In the genomic region with DNA sequence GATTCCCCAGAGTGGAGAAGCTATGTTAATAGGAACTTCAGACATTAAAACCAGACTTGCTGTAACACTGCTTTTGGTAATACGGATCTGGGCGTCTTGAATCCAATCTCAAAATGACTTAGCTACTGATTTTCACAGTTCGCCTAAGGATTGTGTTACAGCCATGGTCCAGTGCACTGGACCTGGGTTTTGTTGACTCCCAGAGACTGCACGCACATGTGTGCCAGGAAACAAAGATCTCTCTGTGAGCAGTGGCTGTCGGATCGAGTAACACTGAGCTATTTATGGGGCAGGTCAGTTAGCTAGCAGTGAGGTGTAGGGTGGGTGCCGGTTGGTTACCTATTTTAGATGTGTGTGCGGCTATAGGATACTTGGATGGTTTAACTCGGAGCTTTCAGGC, we compare ENCODE assay signal across 21 mouse cellular contexts. TPM values are rescaled to one million over a fixed set of nuclear protein-coding genes. Genes with fewer than 3 reads are reported as not detected.
A peak's percentile ranks its signal among the peaks of the same experiment; 100 is the strongest.
DNase-seq lines count a peak whose midpoint lies in the region; ATAC-seq and TF ChIP-seq lines count a peak whose summit lies in the region.
"Had no signal": no experiment of that assay in that cellular context is flagged by ENCODE, and none has a peak within 500 bp of the region (broad histone marks: within the 10 kb centered on the region; RNA-seq: fewer than 3 reads in every experiment).

No protein-coding gene starts in this region.

- TF ChIP-seq CTCF in kidney, adult 2 months (conservative IDR thresholded peaks at IDR 0.05; ENCODE audit: insufficient read depth, insufficient read length, low read depth, low read length): no peak
- TF ChIP-seq CTCF in layer of hippocampus, adult 2 months (conservative IDR thresholded peaks at IDR 0.05): no peak

- H3K4me1 ChIP-seq in heart, embryonic 10.5 days: peaks cover 38% of the 10 kb centered on the region
- peaks cover 17% of the 10 kb centered on the region for H3K4me1 ChIP-seq in embryonic facial prominence, embryonic 13.5 days
- peaks cover 17% of the 10 kb centered on the region; the same call in 1 of the 2 replicates for H3K4me1 ChIP-seq in kidney, adult 2 months (ENCODE audit: control insufficient read depth, insufficient read depth, low read length)
- peaks cover 16% of the 10 kb centered on the region for H3K4me1 ChIP-seq in limb, embryonic 10.5 days
- H3K4me1 ChIP-seq: midbrain, embryonic 13.5 days had no signal

- no peak for DNase-seq in heart, embryonic 10.5 days (ENCODE audit: low spot score)
- DNase-seq in heart, postnatal 4 days: no peak
- DNase-seq in kidney, adult 2 months: peak; percentile 87
- DNase-seq in limb, embryonic 10.5 days (ENCODE audit: low spot score): no peak
- no peak for DNase-seq in layer of hippocampus, adult 2 months (ENCODE audit: low spot score in 2 of 2)
- DNase-seq in spleen, postnatal 4 days (ENCODE audit: low spot score in 2 of 2): no peak
- DNase-seq in testis, postnatal 14 days (ENCODE audit: low spot score): no peak
- DNase-seq: cerebellum, adult 2 months; lung, postnatal 36 days had no signal

- no peak for ATAC-seq in embryonic facial prominence, embryonic 13.5 days (ENCODE audit: insufficient number of reproducible peaks, insufficient read depth, low FRiP score, low TSS enrichment, low read depth)
- ATAC-seq: activated CD4-positive, CD25-positive, alpha-beta regulatory T cell, adult 4 months; forebrain, embryonic 16.5 days; midbrain, embryonic 13.5 days had no signal

- no peaks in the 10 kb centered on the region for H3K27me3 ChIP-seq in heart, embryonic 10.5 days (ENCODE audit: insufficient read depth, poor library complexity, severe bottlenecking)
- peaks cover under 1% of the 10 kb centered on the region; the same call in 1 of the 2 replicates for H3K27me3 ChIP-seq in embryonic facial prominence, embryonic 13.5 days
- no peaks in the 10 kb centered on the region for H3K27me3 ChIP-seq in kidney, adult 2 months (replicated peaks; ENCODE audit: control insufficient read depth, insufficient read depth, low read length)
- no peaks in the 10 kb centered on the region for H3K27me3 ChIP-seq in limb, embryonic 10.5 days (ENCODE audit: low read depth, poor library complexity, severe bottlenecking)
- H3K27me3 ChIP-seq: midbrain, embryonic 13.5 days had no signal

- no peak for TF ChIP-seq POLR2A in kidney, adult 2 months (IDR thresholded peaks at IDR 0.05; ENCODE audit: low read depth, low read length)

- no peak overlapping the region; the same call in 1 of the 2 replicates for H3K4me2 ChIP-seq in embryonic facial prominence, embryonic 13.5 days
- H3K4me2 ChIP-seq: midbrain, embryonic 13.5 days had no signal

- 46% methylated on average over 9 of the region's 9 CpGs for WGBS in heart, embryonic 10.5 days
- 22% methylated on average over 9 of the region's 9 CpGs for WGBS in embryonic facial prominence, embryonic 13.5 days
- WGBS in kidney, adult 2 months: 27% methylated on average over 9 of the region's 9 CpGs
- WGBS in limb, embryonic 10.5 days: 82% methylated on average over 9 of the region's 9 CpGs

- no peak overlapping the region for H3K4me3 ChIP-seq in heart, embryonic 10.5 days
- H3K4me3 ChIP-seq in embryonic facial prominence, embryonic 13.5 days: no peak overlapping the region
- H3K4me3 ChIP-seq in kidney, adult 2 months (ENCODE audit: insufficient read depth, low read depth, low read length): no peak overlapping the region
- H3K4me3 ChIP-seq in limb, embryonic 10.5 days: no peak overlapping the region
- H3K4me3 ChIP-seq in layer of hippocampus, adult 2 months: no peak overlapping the region
- H3K4me3 ChIP-seq: midbrain, embryonic 13.5 days had no signal

- peak overlapping the region; percentile 31 for H3K27ac ChIP-seq in heart, embryonic 10.5 days
- H3K27ac ChIP-seq in embryonic facial prominence, embryonic 13.5 days: peak overlapping the region; percentile 55; the same call in 1 of the 2 replicates
- peak overlapping the region; percentile 53; the same call in 1 of the 2 replicates for H3K27ac ChIP-seq in kidney, adult 2 months (ENCODE audit: insufficient read depth, low read depth, low read length)
- H3K27ac ChIP-seq in limb, embryonic 10.5 days: peak overlapping the region; percentile 62; the same call in 1 of the 2 replicates
- no peak overlapping the region for H3K27ac ChIP-seq in layer of hippocampus, adult 2 months
- H3K27ac ChIP-seq: midbrain, embryonic 13.5 days had no signal

- H3K9ac ChIP-seq in embryonic facial prominence, embryonic 13.5 days: no peak overlapping the region
- H3K9ac ChIP-seq: midbrain, embryonic 13.5 days had no signal

- H3K36me3 ChIP-seq in heart, embryonic 10.5 days: peaks cover 22% of the 10 kb centered on the region
- peaks cover 6% of the 10 kb centered on the region; the same call in 1 of the 2 replicates for H3K36me3 ChIP-seq in embryonic facial prominence, embryonic 13.5 days
- no peaks in the 10 kb centered on the region for H3K36me3 ChIP-seq in kidney, adult 2 months (ENCODE audit: control insufficient read depth, insufficient read depth, low read length)
- peaks cover 6% of the 10 kb centered on the region; the same call in 1 of the 2 replicates for H3K36me3 ChIP-seq in limb, embryonic 10.5 days
- H3K36me3 ChIP-seq: midbrain, embryonic 13.5 days had no signal

- H3K9me3 ChIP-seq in heart, embryonic 10.5 days: no peaks in the 10 kb centered on the region; the same call in 1 of the 2 replicates
- H3K9me3 ChIP-seq in embryonic facial prominence, embryonic 13.5 days: no peaks in the 10 kb centered on the region
- H3K9me3 ChIP-seq in limb, embryonic 10.5 days (replicated peaks): no peaks in the 10 kb centered on the region
- H3K9me3 ChIP-seq: midbrain, embryonic 13.5 days had no signal

RNA-seq across cellular contexts. Expression of gene Ghdc, which starts 39.8 kb away (rescaled TPM):
- 4.8 and 6.3 TPM in 2 replicates for polyA plus RNA-seq in heart, embryonic 10.5 days (2016; fragmentation: Nextera tagmentation; extraction: Ambion mirVana)
- total RNA-seq in heart, postnatal 4 days (2021): 1 to 10 TPM; 7.8 to 9.9 TPM
- 6.3 and 7.0 TPM in 2 replicates for polyA plus RNA-seq in embryonic facial prominence, embryonic 13.5 days (2015; fragmentation: Nextera tagmentation; extraction: Ambion mirVana)
- 30.4 and 31.8 TPM in 2 replicates for polyA plus RNA-seq in kidney, adult 2 months (2012; rRNA removed)
- polyA plus RNA-seq in limb, embryonic 10.5 days (2016; fragmentation: Nextera tagmentation; extraction: Ambion mirVana): 3.5 and 4.3 TPM in 2 replicates
- 1 to 10 TPM; 4.3 to 5.2 TPM for total RNA-seq in layer of hippocampus, adult 2 months (2021)

RNA-seq across cellular contexts. Expression of gene Stat5b, which starts 40.0 kb away (rescaled TPM):
- polyA plus RNA-seq in heart, embryonic 10.5 days (2016; fragmentation: Nextera tagmentation; extraction: Ambion mirVana): 25.7 and 30.1 TPM in 2 replicates
- total RNA-seq in heart, postnatal 4 days (2021): 10 to 100 TPM; 45.4 to 52.4 TPM
- 19.1 and 19.9 TPM in 2 replicates for polyA plus RNA-seq in embryonic facial prominence, embryonic 13.5 days (2015; fragmentation: Nextera tagmentation; extraction: Ambion mirVana)
- polyA plus RNA-seq in kidney, adult 2 months (2012; rRNA removed): 23.2 and 24.0 TPM in 2 replicates
- polyA plus RNA-seq in limb, embryonic 10.5 days (2016; fragmentation: Nextera tagmentation; extraction: Ambion mirVana): 15.4 and 15.6 TPM in 2 replicates
- total RNA-seq in layer of hippocampus, adult 2 months (2021): 10 to 100 TPM; 11.6 to 13.8 TPM

RNA-seq across cellular contexts. Expression of gene Hcrt, which starts 47.8 kb away (rescaled TPM):
- polyA plus RNA-seq in heart, embryonic 10.5 days (2016; fragmentation: Nextera tagmentation; extraction: Ambion mirVana): not detected in 2 replicates
- not detected for total RNA-seq in heart, postnatal 4 days (2021)
- polyA plus RNA-seq in embryonic facial prominence, embryonic 13.5 days (2015; fragmentation: Nextera tagmentation; extraction: Ambion mirVana): not detected in 2 replicates
- not detected in 2 replicates for polyA plus RNA-seq in kidney, adult 2 months (2012; rRNA removed)
- not detected in 2 replicates for polyA plus RNA-seq in limb, embryonic 10.5 days (2016; fragmentation: Nextera tagmentation; extraction: Ambion mirVana)
- total RNA-seq in layer of hippocampus, adult 2 months (2021): not detected
- total RNA-seq: G1E; gastrocnemius, postnatal 4 days; left cerebral cortex, adult 18-20 months had no signal
- polyA plus RNA-seq: activated CD4-positive, CD25-positive, alpha-beta regulatory T cell, adult 4 months; C2C12; cerebellum, adult 2 months; G1E; liver, embryonic 16.5 days; neural tube, embryonic 11.5 days; small intestine, adult 2 months; stomach, embryonic 16.5 days had no signal

RNA-seq across cellular contexts. Expression of gene Stat5a, which starts 48.6 kb away (rescaled TPM):
- polyA plus RNA-seq in heart, embryonic 10.5 days (2016; fragmentation: Nextera tagmentation; extraction: Ambion mirVana): 6.2 and 6.6 TPM in 2 replicates
- total RNA-seq in heart, postnatal 4 days (2021): 10 to 100 TPM; 15.7 to 17.4 TPM
- 4.9 and 6.6 TPM in 2 replicates for polyA plus RNA-seq in embryonic facial prominence, embryonic 13.5 days (2015; fragmentation: Nextera tagmentation; extraction: Ambion mirVana)
- 15.8 and 16.6 TPM in 2 replicates for polyA plus RNA-seq in kidney, adult 2 months (2012; rRNA removed)
- polyA plus RNA-seq in limb, embryonic 10.5 days (2016; fragmentation: Nextera tagmentation; extraction: Ambion mirVana): 2.1 and 2.7 TPM in 2 replicates
- total RNA-seq in layer of hippocampus, adult 2 months (2021): 1 to 10 TPM; 1.7 to 2.0 TPM

RNA-seq across cellular contexts. Expression of gene Kcnh4, which starts 50.8 kb away (rescaled TPM):
- polyA plus RNA-seq in heart, embryonic 10.5 days (2016; fragmentation: Nextera tagmentation; extraction: Ambion mirVana): not detected in 2 replicates
- not detected for total RNA-seq in heart, postnatal 4 days (2021)
- 0.08 and 0.14 TPM in 2 replicates for polyA plus RNA-seq in embryonic facial prominence, embryonic 13.5 days (2015; fragmentation: Nextera tagmentation; extraction: Ambion mirVana)
- 0.04 and 0.08 TPM in 2 replicates for polyA plus RNA-seq in kidney, adult 2 months (2012; rRNA removed)
- not detected in 2 replicates for polyA plus RNA-seq in limb, embryonic 10.5 days (2016; fragmentation: Nextera tagmentation; extraction: Ambion mirVana)
- total RNA-seq in layer of hippocampus, adult 2 months (2021): 1 to 10 TPM; 1.8 to 2.8 TPM
- total RNA-seq: G1E had no signal
- polyA plus RNA-seq: C2C12; G1E; liver, embryonic 16.5 days had no signal
